Comparison of ENCODE assay signal across 15 mouse cellular contexts in genomic region chr8:119421603-119422122, GRCm38 (mm10). TPM values are rescaled to one million over a fixed set of nuclear protein-coding genes. Genes with fewer than 3 reads are reported as not detected.
A peak's percentile ranks its signal among the peaks of the same experiment; 100 is the strongest.
DNase-seq lines count a peak whose midpoint lies in the region; ATAC-seq and TF ChIP-seq lines count a peak whose summit lies in the region.
"Had no signal": no experiment of that assay in that cellular context is flagged by ENCODE, and none has a peak within 500 bp of the region (broad histone marks: within the 10 kb centered on the region; RNA-seq: fewer than 3 reads in every experiment).

No protein-coding gene starts in this region.

- H3K9ac ChIP-seq in heart, embryonic 13.5 days, result no peak overlapping the region
- H3K9ac ChIP-seq in heart, embryonic 11.5 days (ENCODE audit: low read depth, low read length), result no peak overlapping the region
- H3K9ac ChIP-seq in liver, adult 2 months (ENCODE audit: low read depth, low read length), result no peak overlapping the region

- H3ac ChIP-seq in myocyte (ENCODE audit: control insufficient read depth, insufficient read length), result no peak overlapping the region

- no peaks in the 10 kb centered on the region for H3K79me2 ChIP-seq in liver, adult 2 months (ENCODE audit: control insufficient read depth, insufficient read depth, low read length)
- H3K79me2 ChIP-seq in myocyte (ENCODE audit: control insufficient read depth, insufficient read depth), result no peaks in the 10 kb centered on the region

- H3K9me3 ChIP-seq in heart, embryonic 13.5 days, result no peaks in the 10 kb centered on the region
- no peaks in the 10 kb centered on the region for H3K9me3 ChIP-seq in heart, embryonic 11.5 days (replicated peaks; ENCODE audit: control insufficient read depth, low read length)

- 50% methylated on average over 9 of the region's 9 CpGs for WGBS in heart, embryonic 13.5 days
- 46% methylated on average over 9 of the region's 9 CpGs for WGBS in heart, embryonic 11.5 days (ENCODE audit: insufficient replicate concordance)
- WGBS in liver, adult 2 months, result 65% methylated on average over 9 of the region's 9 CpGs

- no peak for ATAC-seq in heart, embryonic 13.5 days (ENCODE audit: extremely low read depth, insufficient number of reproducible peaks, low FRiP score, low TSS enrichment)
- no peak for ATAC-seq in heart, embryonic 11.5 days (replicated peaks; ENCODE audit: insufficient number of reproducible peaks, low FRiP score, low TSS enrichment)
- ATAC-seq: hindbrain, embryonic 16.5 days had no signal

- no peak for TF ChIP-seq CTCF in liver, adult 2 months (IDR thresholded peaks at IDR 0.05; ENCODE audit: low read depth, low read length)

- peaks cover 13% of the 10 kb centered on the region; the same call in 1 of the 2 replicates for H3K27me3 ChIP-seq in heart, embryonic 13.5 days (replicated peaks)
- H3K27me3 ChIP-seq in heart, embryonic 11.5 days (ENCODE audit: control insufficient read depth, insufficient read depth, low read length), result peaks cover 7% of the 10 kb centered on the region; the same call in 1 of the 2 replicates
- H3K27me3 ChIP-seq in liver, adult 2 months (ENCODE audit: control insufficient read depth, insufficient read depth, low read length), result no peaks in the 10 kb centered on the region
- no peaks in the 10 kb centered on the region for H3K27me3 ChIP-seq in myocyte (ENCODE audit: control insufficient read depth, insufficient read depth, insufficient read length)

- no peak for DNase-seq in liver, adult 2 months (ENCODE audit: extremely low read depth, low read depth, low spot score)
- no peak for DNase-seq in liver
- no peak for DNase-seq in right cerebral cortex, postnatal 25 days
- no peak for DNase-seq in adrenal gland, adult 8-10 months
- DNase-seq: cerebellum, adult 2 months; embryo, embryonic 11 days; kidney, adult 9 months had no signal

- H3K4me1 ChIP-seq in heart, embryonic 13.5 days, result peaks cover 46% of the 10 kb centered on the region
- peaks cover 9% of the 10 kb centered on the region for H3K4me1 ChIP-seq in heart, embryonic 11.5 days (ENCODE audit: control insufficient read depth, insufficient read depth, low read length)
- H3K4me1 ChIP-seq in liver, adult 2 months (ENCODE audit: control insufficient read depth, insufficient read depth, low read length), result peaks cover 32% of the 10 kb centered on the region
- peaks cover 48% of the 10 kb centered on the region for H3K4me1 ChIP-seq in brown adipose tissue, adult 24 weeks (ENCODE audit: control insufficient read depth, insufficient read depth, insufficient read length, low read length)

- TF ChIP-seq POLR2A in liver, adult 2 months (IDR thresholded peaks at IDR 0.05; ENCODE audit: extremely low read depth, insufficient read depth, low read length), result no peak
- TF ChIP-seq POLR2A in myocyte (IDR thresholded peaks at IDR 0.05; ENCODE audit: insufficient read length, low read depth), result no peak

- peak overlapping the region; percentile 5; the same call in 1 of the 2 replicates for H3K27ac ChIP-seq in heart, embryonic 13.5 days (replicated peaks)
- no peak overlapping the region for H3K27ac ChIP-seq in heart, embryonic 11.5 days (ENCODE audit: low read depth, low read length)
- H3K27ac ChIP-seq in liver, adult 2 months (replicated peaks; ENCODE audit: insufficient read depth, low read depth, low read length), result 0 out of 2 replicates have a peak overlapping the region, but pooled peaks have one; percentile 0
- peak overlapping the region; percentile 44 for H3K27ac ChIP-seq in brown adipose tissue, adult 24 weeks (replicated peaks; ENCODE audit: low read depth, low read length)

- H3K4me2 ChIP-seq in heart, embryonic 13.5 days, result no peak overlapping the region
- no peak overlapping the region for H3K4me2 ChIP-seq in heart, embryonic 11.5 days
- H3K4me2 ChIP-seq in myocyte (ENCODE audit: low read depth), result peak overlapping the region; percentile 52

- H3K4me3 ChIP-seq in heart, embryonic 13.5 days, result no peak overlapping the region
- no peak overlapping the region for H3K4me3 ChIP-seq in heart, embryonic 11.5 days (ENCODE audit: low read depth, low read length)
- no peak overlapping the region for H3K4me3 ChIP-seq in liver, adult 2 months (ENCODE audit: insufficient read depth, low read depth, low read length)
- H3K4me3 ChIP-seq in brown adipose tissue, adult 24 weeks (ENCODE audit: insufficient read depth, low read depth, low read length), result no peak overlapping the region
- H3K4me3 ChIP-seq in myocyte, result no peak overlapping the region

- H3K36me3 ChIP-seq in heart, embryonic 13.5 days, result no peaks in the 10 kb centered on the region
- H3K36me3 ChIP-seq in heart, embryonic 11.5 days (ENCODE audit: control insufficient read depth, insufficient read depth, low read length), result no peaks in the 10 kb centered on the region
- no peaks in the 10 kb centered on the region for H3K36me3 ChIP-seq in liver, adult 2 months (ENCODE audit: control insufficient read depth, insufficient read depth, low read length)
- H3K36me3 ChIP-seq in myocyte (ENCODE audit: control insufficient read depth, insufficient read depth), result no peaks in the 10 kb centered on the region

TF ChIP-seq in myocyte, 11 proteins besides CTCF, POLR2A, EP300 and RAD21:
- TF ChIP-seq MYOD1 (IDR thresholded peaks at IDR 0.05; ENCODE audit: control insufficient read depth in 1 of 3, insufficient read length in 2 of 3, low read depth in 2 of 3) (peak in 1 of 3 experiments; percentile 56), MAX (IDR thresholded peaks at IDR 0.05; ENCODE audit: low read depth) (no peak), TCF12 (IDR thresholded peaks at IDR 0.05; ENCODE audit: insufficient read depth, poor library complexity, severe bottlenecking) (no peak), SRF (IDR thresholded peaks at IDR 0.05; ENCODE audit: control insufficient read depth, insufficient read length, low read depth) (no peak), REST (IDR thresholded peaks at IDR 0.05; ENCODE audit: insufficient read depth, insufficient read length) (no peak)
TF ChIP-seq in myocyte: peak in this region for 1.

RNA-seq across cellular contexts. Expression of gene Osgin1, which starts 12.3 kb away (rescaled TPM):
- polyA plus RNA-seq in heart, embryonic 13.5 days (2015; fragmentation: Nextera tagmentation; extraction: Ambion mirVana), result 0.51 and 0.89 TPM in 2 replicates
- polyA plus RNA-seq in heart, embryonic 11.5 days (2014; fragmentation: Nextera tagmentation; extraction: Ambion mirVana), result 0.39 and 0.94 TPM in 2 replicates
- total RNA-seq in liver, adult 2 months (2014; rRNA removed), result 9.6 and 33.0 TPM in 2 replicates
- 211 and 649 TPM in 2 replicates for polyA plus RNA-seq in liver, adult 2 months (2012; rRNA removed)
- polyA plus RNA-seq in brown adipose tissue, adult 24 weeks (2012; ENCODE audit: insufficient read depth, insufficient read length, missing spikeins), result 1.9 and 2.2 TPM in 2 replicates
- 14.3 TPM for polyA plus RNA-seq in myocyte (2012; fragmentation: generic; extraction: Trizol)
- total RNA-seq in adrenal gland, adult 8-10 months (2022), result 100 to 1,000 TPM in 3 of 4 experiments, 10 to 100 TPM in 1; 77.7 to 149 (median 123) TPM
- total RNA-seq: midbrain, postnatal 0 days had no signal

RNA-seq across cellular contexts. Expression of gene Necab2, which starts 24.9 kb away (rescaled TPM):
- polyA plus RNA-seq in heart, embryonic 13.5 days (2015; fragmentation: Nextera tagmentation; extraction: Ambion mirVana), result 0.57 and 0.79 TPM in 2 replicates
- 1.4 and 2.0 TPM in 2 replicates for polyA plus RNA-seq in heart, embryonic 11.5 days (2014; fragmentation: Nextera tagmentation; extraction: Ambion mirVana)
- total RNA-seq in liver, adult 2 months (2014; rRNA removed), result 0.07 TPM in 1 of 2 replicates, not detected in the other
- 0.11 TPM in 1 of 2 replicates, not detected in the other for polyA plus RNA-seq in liver, adult 2 months (2012; rRNA removed)
- not detected in 2 replicates for polyA plus RNA-seq in brown adipose tissue, adult 24 weeks (2012; ENCODE audit: insufficient read depth, insufficient read length, missing spikeins)
- not detected for polyA plus RNA-seq in myocyte (2012; fragmentation: generic; extraction: Trizol)
- 10 to 100 TPM in 3 of 4 experiments, 1 to 10 TPM in 1; 9.9 to 13.7 (median 11.9) TPM for total RNA-seq in adrenal gland, adult 8-10 months (2022)
- total RNA-seq: heart, adult 8-10 months; MEL had no signal

RNA-seq across cellular contexts. Expression of gene Mlycd, which starts 27.0 kb away (rescaled TPM):
- polyA plus RNA-seq in heart, embryonic 13.5 days (2015; fragmentation: Nextera tagmentation; extraction: Ambion mirVana), result 17.0 and 17.1 TPM in 2 replicates
- 14.2 and 19.0 TPM in 2 replicates for polyA plus RNA-seq in heart, embryonic 11.5 days (2014; fragmentation: Nextera tagmentation; extraction: Ambion mirVana)
- total RNA-seq in liver, adult 2 months (2014; rRNA removed), result 57.3 and 68.1 TPM in 2 replicates
- 112 and 115 TPM in 2 replicates for polyA plus RNA-seq in liver, adult 2 months (2012; rRNA removed)
- 72.3 and 74.2 TPM in 2 replicates for polyA plus RNA-seq in brown adipose tissue, adult 24 weeks (2012; ENCODE audit: insufficient read depth, insufficient read length, missing spikeins)
- polyA plus RNA-seq in myocyte (2012; fragmentation: generic; extraction: Trizol), result 23.1 TPM
- 10 to 100 TPM; 46.6 to 60.5 (median 54.6) TPM for total RNA-seq in adrenal gland, adult 8-10 months (2022)

Comparison
In these comparisons a context has a peak if more than half of its experiments do, and no peak if none do; other contexts are left out.
1. RNA of gene Osgin1, which starts 12.3 kb away (polyA plus RNA-seq): 211 to 649 TPM in liver, adult 2 months; 14.3 TPM in myocyte (single experiment), 1.9 to 2.2 TPM in brown adipose tissue, adult 24 weeks, 0.39 to 0.94 TPM in heart, embryonic 11.5 days and 0.51 to 0.89 TPM in heart, embryonic 13.5 days; every median in the first group is over 10 times any median in the second.